Mouse (Mus musculus) c-Kit-negative CD71-positive TER-119-positive erythroid progenitor cells, embryonic 14.5 days (primary cell): ENCODE measurements around the gene Gbe1.

Experiments used
- DNase-seq: peaks from one replicate; pipeline ENCODE4 v3.0.0-alpha.2; 2013; ENCODE audit warnings: low read depth, low spot score

Gbe1 gene

DNA sequence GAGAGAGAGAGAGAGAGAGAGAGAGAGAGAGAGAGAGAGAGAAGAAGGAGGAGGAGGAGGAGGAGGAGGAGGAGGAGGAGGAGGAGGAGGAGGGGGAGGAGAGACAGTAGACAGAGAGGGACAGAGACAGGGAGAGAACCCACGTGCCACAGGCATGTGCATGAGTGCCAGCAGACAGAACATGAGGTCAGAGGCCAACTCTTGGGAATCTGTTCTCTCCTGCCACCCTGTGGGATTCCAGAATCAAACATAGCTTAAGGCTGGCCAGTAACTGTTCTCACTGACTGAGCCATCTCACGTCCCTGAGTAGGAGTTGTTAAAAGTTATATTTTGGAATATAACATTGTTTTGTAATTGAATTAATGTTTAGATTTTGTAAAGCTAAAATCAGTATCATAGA, 39.3 kb downstream of the Gbe1 start:
- no peak for DNase-seq

- no peak for DNase-seq
Measured at GRCm38 (mm10) chr16:70358326-70358725, 44.6 kb downstream of the Gbe1 start.

GRCm38 (mm10) chr16:70365229-70365628, 51.5 kb downstream of the Gbe1 start:
- DNase-seq, result no peak

- no peak for DNase-seq
Measured at GRCm38 (mm10) chr16:70381045-70381444, 67.3 kb downstream of the Gbe1 start.

- DNase-seq, result no peak
Measured at GRCm38 (mm10) chr16:70385494-70385893, 71.7 kb downstream of the Gbe1 start.

DNA sequence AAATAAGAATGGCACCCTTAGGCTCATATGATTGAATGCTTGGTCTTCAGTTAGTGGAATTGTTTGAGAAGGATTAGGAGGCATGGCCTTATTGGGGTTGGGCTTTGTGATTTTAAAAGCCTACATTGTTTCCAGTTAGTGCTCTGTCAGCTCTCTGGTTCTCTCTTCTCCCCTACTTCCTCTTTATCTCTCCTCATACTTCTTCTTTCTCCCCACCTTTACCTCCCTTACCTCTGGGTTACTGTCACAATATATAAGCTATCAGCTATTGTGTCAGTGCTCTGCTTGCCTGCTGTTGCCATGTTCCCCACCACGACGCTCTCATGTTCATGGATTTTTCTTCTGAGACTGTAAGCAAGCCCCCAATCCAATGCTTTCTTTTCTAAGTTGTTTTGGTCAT, 73.6 kb downstream of the Gbe1 start:
- DNase-seq, result no peak

GRCm38 (mm10) chr16:70395276-70395675, 81.5 kb downstream of the Gbe1 start:
- DNase-seq, result no peak

DNA sequence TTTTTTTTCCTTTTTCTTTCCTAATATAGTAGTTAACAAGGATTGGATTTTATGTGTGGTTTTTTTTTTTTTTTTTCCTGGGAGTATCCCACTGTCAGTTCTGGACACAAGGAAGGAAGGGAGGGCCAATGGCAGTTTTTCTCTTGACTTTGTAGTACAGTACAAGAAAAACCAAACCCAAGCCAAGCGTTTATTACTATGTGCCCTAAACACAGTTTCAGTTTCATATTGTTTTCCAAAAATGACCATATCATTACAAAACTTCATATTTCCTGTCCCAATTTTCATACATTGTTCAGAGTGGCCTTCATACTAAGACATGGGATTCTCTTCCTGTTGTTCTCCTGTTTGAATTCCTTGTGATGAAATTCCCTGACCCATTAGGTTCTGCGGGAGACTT, 94.0 kb downstream of the Gbe1 start:
- no peak for DNase-seq

DNA sequence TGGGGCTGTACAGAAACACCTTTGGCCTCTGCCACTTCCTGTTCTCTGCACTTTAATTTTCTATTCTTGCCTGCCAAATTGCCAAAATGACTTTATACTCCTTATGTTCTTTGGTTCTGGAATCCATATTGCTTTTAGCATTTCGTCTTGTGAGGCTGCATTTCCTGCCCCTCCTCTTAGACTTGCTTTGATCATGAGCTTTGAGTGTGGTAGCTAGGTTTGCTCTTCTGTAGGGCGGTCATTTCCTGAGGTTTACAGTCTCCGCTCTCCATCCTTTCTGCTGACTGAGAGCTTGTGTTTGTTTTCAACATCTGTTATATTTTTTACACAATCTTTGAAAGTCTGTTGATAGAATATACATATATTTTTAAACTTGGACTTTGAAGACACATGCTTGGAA, 107.3 kb downstream of the Gbe1 start:
- DNase-seq, result no peak

DNA sequence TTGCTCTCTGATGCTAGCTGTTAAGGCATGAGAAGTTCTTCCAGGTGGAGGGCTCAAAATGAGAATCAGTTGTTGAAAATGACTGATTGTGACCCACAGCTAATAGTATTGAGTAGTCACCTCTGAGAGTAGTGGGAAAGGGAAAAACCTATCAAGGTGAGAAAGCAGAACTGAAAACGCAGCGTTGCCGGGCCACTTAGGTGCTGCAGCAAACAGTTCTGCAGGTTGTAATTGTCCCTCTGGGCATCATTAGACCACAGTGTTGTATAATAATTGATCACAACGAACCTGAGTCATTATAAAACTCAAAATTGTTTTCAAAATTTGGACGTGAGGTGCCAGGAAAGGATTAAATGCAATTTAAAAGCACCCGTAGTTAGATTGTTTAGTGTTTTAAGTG, 135.8 kb downstream of the Gbe1 start:
- no peak for DNase-seq

DNA sequence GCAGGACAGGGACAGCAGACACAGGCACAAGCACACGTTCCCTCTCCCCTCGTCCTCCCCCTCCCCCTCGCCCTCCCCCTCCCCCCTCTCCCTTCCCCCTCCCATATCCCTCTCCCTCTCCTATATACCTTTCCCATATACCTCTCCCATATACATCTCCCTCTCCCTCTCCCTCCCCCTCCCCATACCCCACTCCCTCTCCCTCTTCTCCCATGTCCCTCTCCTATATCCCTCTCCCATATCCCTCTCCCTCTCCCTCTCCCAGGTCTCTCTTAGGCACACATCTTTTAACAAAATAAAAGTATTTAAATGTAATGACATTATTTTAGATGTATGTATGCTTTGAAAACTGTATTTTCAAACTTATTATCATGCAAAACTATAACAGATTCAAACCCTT, 161.8 kb downstream of the Gbe1 start:
- no peak for DNase-seq

- no peak for DNase-seq
Measured at GRCm38 (mm10) chr16:70476161-70476560, 162.4 kb downstream of the Gbe1 start.

DNA sequence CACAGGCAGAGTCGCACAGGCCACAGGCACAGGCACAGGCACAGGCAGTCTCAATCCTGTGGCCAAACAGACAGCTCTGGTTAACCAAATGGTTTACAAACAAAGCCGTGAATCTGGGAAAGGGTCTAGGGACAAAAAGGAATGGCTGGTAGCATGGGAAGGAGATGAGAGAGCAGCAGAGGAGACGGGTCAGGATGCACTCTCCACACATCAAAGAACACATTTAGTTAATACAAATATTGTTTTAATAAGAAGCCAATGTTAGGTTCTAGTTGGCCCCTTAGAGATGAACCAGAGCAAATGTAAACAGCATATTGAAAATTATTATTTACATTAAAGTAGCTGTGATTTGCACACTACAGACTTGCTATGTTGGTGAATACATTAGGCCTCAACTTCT, 166.7 kb downstream of the Gbe1 start:
- DNase-seq, result no peak

- no peak for DNase-seq
Measured at GRCm38 (mm10) chr16:70506457-70506856, 192.7 kb downstream of the Gbe1 start.

GRCm38 (mm10) chr16:70510938-70511337, 197.2 kb downstream of the Gbe1 start:
- no peak for DNase-seq

DNA sequence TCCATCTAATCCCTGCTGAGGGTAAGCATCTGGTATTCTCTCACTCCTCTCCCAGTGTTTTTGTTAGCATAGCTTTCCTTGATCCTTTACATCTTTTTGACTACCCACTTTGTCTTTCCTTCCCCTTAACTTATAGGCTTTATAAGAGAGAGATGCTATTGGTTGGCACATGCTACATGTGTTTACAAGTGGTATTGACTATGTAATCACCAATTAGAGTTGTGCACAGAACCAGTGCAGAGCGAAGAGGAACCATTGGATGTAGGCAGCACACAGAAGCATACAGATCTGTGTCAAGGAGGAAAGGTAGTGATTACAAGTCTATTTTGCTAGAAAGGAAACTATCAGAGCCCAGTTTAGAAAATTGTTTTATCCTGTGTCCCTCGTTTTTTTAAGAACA, 209.1 kb downstream of the Gbe1 start:
- DNase-seq, result no peak

DNA sequence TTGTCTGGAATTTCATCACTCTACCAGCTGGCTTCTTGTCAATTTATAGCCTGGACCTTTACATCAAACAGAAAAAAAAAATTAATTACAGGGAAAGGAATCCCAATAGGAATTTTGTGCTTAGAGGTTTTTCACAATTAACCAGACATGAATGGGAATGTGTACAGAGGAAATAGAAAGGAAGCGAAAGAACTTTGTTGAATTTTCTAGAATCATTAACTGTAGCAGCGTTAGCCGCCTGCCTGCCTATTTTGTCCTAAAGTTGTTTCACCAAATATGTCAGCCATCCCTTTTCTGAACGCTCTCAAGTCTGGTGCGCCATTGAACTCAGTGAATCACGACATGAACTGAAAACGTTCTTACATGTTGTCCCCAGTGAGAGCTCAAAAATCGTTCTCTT, 209.8 kb downstream of the Gbe1 start:
- DNase-seq, result no peak

DNA sequence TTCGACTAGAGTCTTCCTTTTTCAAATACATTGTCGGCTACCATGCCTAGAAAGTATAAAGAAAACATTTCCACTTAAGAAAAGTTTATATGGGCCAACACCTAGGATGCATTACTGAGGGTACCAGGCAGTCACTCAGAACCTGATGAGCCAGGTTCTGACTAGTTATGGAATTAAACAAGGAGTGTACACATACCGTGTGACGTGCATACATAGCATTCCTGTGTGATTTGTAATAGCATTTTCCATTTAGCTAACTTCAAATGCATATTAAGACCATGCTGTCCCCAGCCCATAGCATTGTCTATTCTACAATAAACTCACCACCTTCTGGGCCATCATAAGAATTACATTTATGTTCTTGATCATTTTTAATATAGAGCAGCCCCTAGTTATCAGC, 210.5 kb downstream of the Gbe1 start:
- DNase-seq, result no peak

- no peak for DNase-seq
Measured at GRCm38 (mm10) chr16:70527224-70527623, 213.5 kb downstream of the Gbe1 start.

DNA sequence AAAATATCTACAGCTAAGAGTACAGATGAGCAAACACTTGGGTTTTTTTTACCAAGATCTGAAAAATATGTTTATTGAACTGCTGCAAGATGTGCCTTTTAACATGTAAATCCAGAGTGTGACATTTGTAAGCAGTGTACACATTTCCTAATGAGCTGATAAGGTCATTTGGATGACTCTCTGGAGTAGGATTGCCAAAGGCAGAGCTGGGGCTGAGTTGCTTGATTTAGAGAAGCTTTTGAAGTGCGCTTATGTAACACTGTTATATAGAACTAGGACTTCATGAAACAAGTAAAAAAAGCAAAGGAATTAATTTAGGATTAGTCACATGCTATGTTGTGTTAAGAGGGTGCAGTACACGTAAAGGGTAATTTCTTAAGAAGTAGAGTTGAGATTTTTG, 221.5 kb downstream of the Gbe1 start:
- no peak for DNase-seq

GRCm38 (mm10) chr16:70550835-70551234, 237.1 kb downstream of the Gbe1 start:
- DNase-seq, result no peak

- no peak for DNase-seq
Measured at GRCm38 (mm10) chr16:70561635-70562348, 248.0 kb downstream of the Gbe1 start.

DNA sequence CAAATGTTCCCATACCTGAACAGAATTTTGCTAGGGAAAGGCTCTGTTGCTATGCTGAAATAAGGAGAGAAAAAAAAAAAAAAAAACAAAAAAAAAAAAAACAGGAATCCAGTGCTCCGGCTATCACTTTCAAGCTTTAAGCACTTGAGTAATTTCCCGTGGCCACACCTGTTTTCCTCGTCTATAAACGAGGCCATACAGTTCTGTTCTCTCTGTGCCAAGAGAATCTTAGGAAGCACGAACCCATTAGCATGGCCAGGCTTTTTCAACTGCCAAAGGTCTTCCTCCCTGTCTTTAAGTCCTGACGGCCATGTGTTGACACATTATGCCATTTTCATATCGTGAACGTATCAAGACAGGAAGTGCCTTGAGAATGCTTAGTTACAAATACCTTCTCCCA, 248.8 kb downstream of the Gbe1 start:
- DNase-seq, result no peak

DNA sequence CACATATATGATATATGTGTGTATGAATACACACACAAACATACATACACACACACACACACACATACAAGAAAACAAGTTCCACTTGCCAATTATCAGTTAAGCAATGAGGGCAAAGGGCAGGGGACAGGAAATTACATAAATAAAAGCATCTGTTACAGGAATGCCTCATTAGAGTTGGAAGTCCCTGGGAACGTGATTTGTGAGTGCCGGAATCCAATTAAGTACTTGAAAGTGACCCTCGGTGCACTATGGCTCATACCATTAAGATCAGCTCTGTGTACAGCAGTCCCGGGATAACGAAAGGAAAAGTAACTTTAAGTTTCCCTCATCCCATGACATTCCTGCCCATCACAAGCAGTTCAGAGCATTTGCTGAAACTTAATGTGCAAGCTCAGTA, 249.7 kb downstream of the Gbe1 start:
- DNase-seq, result no peak
